Mouse (Mus musculus): ENCODE measurements around the gene Zbed4. TPM values are rescaled to one million over a fixed set of nuclear protein-coding genes. Genes with fewer than 3 reads are reported as not detected.
"Not testable (repeated sequence)": the region's sequence is repeated elsewhere in the genome, so short reads cannot be mapped to it uniquely, and the experiment has no call there.

The Zbed4 gene
- polyA plus RNA-seq, 1 experiment from 2014 or later = 18.9 TPM

- no peak overlapping the region for H3K4me3 ChIP-seq
- no peak overlapping the region for H3K4me2 ChIP-seq
- H3K27ac ChIP-seq (ENCODE audit: poor library complexity, severe bottlenecking) = no peak overlapping the region
- H3K9me3 ChIP-seq (replicated peaks) = no peaks in the 10 kb centered on the region; the same call in 1 of the 2 replicates
- H3K36me3 ChIP-seq = peaks cover 67% of the 10 kb centered on the region
- no peaks in the 10 kb centered on the region for H3K27me3 ChIP-seq (replicated peaks)
- peaks cover 30% of the 10 kb centered on the region for H3K4me1 ChIP-seq (replicated peaks)
- no peak overlapping the region for H3K9ac ChIP-seq
- peak; percentile 49; the same call in 1 of the 2 replicates for ATAC-seq (ENCODE audit: insufficient number of reproducible peaks, low FRiP score)
- 87% methylated on average over 4 of the region's 4 CpGs for WGBS
These were observed 10.1 kb downstream of the Zbed4 start for GRCm38 (mm10) chr15:88761551-88761950.

DNA sequence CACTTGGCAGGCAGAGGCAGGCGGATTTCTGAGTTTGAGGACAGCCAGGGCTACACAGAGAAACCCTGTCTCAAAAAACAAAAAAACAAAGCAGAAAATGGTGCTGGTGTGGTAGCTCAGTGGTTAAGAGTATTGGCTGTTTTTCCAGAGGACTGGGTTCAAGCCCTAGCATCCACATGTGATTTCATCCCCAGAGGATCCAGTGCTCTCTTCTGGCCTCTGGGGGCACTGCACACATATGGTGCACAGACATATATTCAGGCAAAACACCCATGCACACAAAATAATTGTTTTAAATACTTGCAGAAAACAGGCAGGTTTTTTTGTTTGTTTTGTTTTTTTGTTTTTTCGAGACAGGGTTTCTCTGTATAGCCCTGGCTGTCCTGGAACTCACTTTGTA is 14.7 kb downstream of the Zbed4 start:
- H3K27ac ChIP-seq (ENCODE audit: poor library complexity, severe bottlenecking); H3K9ac ChIP-seq; H3K27me3 ChIP-seq (replicated peaks); H3K9me3 ChIP-seq (replicated peaks); ATAC-seq (ENCODE audit: insufficient number of reproducible peaks, low FRiP score); H3K4me2 ChIP-seq; H3K4me3 ChIP-seq; H3K4me1 ChIP-seq (replicated peaks): not testable (repeated sequence)
- WGBS = 96% methylated on average over 2 of the region's 2 CpGs
- H3K36me3 ChIP-seq = peaks cover 53% of the 10 kb centered on the region

DNA sequence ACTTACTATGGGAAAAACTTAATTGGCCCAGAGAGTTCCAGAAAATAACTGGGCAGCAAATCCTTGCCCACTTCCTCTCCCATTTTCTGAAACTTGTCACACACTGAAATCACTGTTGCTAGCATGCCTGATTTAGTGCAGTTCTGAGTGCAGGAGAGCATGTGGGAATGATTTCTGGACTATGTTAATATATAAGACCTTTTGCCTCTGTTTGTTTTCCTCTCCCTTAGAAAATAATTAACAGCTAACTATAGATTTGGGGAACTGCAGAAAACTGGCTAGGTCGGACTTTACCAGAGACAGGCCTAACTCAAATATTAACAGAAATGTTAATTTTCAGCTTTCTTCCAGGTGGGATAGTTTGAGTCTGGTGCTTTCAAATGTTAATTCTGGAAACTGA is 17.1 kb downstream of the Zbed4 start:
- ATAC-seq (ENCODE audit: insufficient number of reproducible peaks, low FRiP score) = no peak
- H3K27ac ChIP-seq (ENCODE audit: poor library complexity, severe bottlenecking) = no peak overlapping the region
- H3K36me3 ChIP-seq = peaks cover 50% of the 10 kb centered on the region
- no peak overlapping the region for H3K9ac ChIP-seq
- no peak overlapping the region for H3K4me2 ChIP-seq
- H3K27me3 ChIP-seq (replicated peaks) = no peaks in the 10 kb centered on the region
- H3K4me3 ChIP-seq = no peak overlapping the region
- H3K9me3 ChIP-seq (replicated peaks) = no peaks in the 10 kb centered on the region; the same call in 1 of the 2 replicates
- WGBS = 88% methylated on average over 1 of the region's 1 CpGs
- H3K4me1 ChIP-seq (replicated peaks) = no peaks in the 10 kb centered on the region

DNA sequence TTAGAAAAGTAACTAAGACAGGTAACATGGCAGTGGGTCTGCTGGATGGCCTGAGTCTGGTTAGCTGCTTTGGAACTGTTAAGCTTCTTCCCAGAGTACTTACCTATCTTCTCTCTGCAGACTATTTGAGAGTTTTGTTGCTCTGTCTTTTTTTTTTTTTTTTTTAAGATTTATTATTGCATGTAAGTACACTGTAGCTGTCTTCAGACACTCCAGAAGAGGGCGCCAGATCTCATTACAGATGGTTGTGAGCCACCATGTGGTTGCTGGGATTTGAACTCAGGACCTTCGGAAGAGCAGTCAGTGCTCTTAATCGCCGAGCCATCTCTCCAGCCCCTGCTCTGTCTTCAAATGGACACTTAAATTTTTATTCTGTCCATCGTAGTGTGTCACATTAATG is 23.2 kb downstream of the Zbed4 start:
- not testable (repeated sequence) for H3K27me3 ChIP-seq (replicated peaks); H3K4me1 ChIP-seq (replicated peaks); ATAC-seq (ENCODE audit: insufficient number of reproducible peaks, low FRiP score); H3K4me2 ChIP-seq; H3K9me3 ChIP-seq (replicated peaks); H3K27ac ChIP-seq (ENCODE audit: poor library complexity, severe bottlenecking); H3K4me3 ChIP-seq; H3K9ac ChIP-seq
- peaks cover 53% of the 10 kb centered on the region for H3K36me3 ChIP-seq
- 89% methylated on average over 5 of the region's 5 CpGs for WGBS

- H3K9me3 ChIP-seq (replicated peaks) = no peaks in the 10 kb centered on the region
These were observed 40.8 kb downstream of the Zbed4 start for GRCm38 (mm10) chr15:88792140-88792850.

GRCm38 (mm10) chr15:88794729-88795128 is 43.3 kb downstream of the Zbed4 start:
- not testable (repeated sequence) for H3K4me3 ChIP-seq; H3K27ac ChIP-seq (ENCODE audit: poor library complexity, severe bottlenecking); H3K9ac ChIP-seq; H3K36me3 ChIP-seq; H3K9me3 ChIP-seq (replicated peaks); H3K27me3 ChIP-seq (replicated peaks); H3K4me1 ChIP-seq (replicated peaks); H3K4me2 ChIP-seq; ATAC-seq (ENCODE audit: insufficient number of reproducible peaks, low FRiP score)
- 85% methylated on average over 5 of the region's 5 CpGs for WGBS

More at GRCm38 (mm10) chr15:88792140-88792850, 40.8 kb downstream of the Zbed4 start:
- Histone ChIP-seq H3K4me3 (no peak overlapping the region), H3K27me3 (replicated peaks) (no peaks in the 10 kb centered on the region), H3K4me2 (no peak overlapping the region), H3K9ac (no peak overlapping the region), H3K27ac (ENCODE audit: poor library complexity, severe bottlenecking) (no peak overlapping the region), H3K36me3 (peaks cover under 1% of the 10 kb centered on the region; the same call in 1 of the 2 replicates), H3K4me1 (replicated peaks) (no peaks in the 10 kb centered on the region)
- WGBS = 78% methylated on average over 4 of the region's 4 CpGs
- no peak for ATAC-seq (ENCODE audit: insufficient number of reproducible peaks, low FRiP score)

GRCm38 (mm10) chr15:88799950-88800371 is 48.5 kb downstream of the Zbed4 start:
- WGBS = 82% methylated on average over 11 of the region's 11 CpGs
- Histone ChIP-seq H3K9me3 (replicated peaks) (no peaks in the 10 kb centered on the region), H3K4me1 (replicated peaks) (no peaks in the 10 kb centered on the region), H3K9ac (no peak overlapping the region), H3K27me3 (replicated peaks) (no peaks in the 10 kb centered on the region), H3K4me2 (no peak overlapping the region), H3K27ac (ENCODE audit: poor library complexity, severe bottlenecking) (no peak overlapping the region), H3K36me3 (peaks cover 16% of the 10 kb centered on the region), H3K4me3 (no peak overlapping the region)
- no peak for ATAC-seq (ENCODE audit: insufficient number of reproducible peaks, low FRiP score)

- no peaks in the 10 kb centered on the region for H3K4me1 ChIP-seq (replicated peaks)
- 86% methylated on average over 6 of the region's 6 CpGs for WGBS
- H3K9ac ChIP-seq = no peak overlapping the region
- ATAC-seq (ENCODE audit: insufficient number of reproducible peaks, low FRiP score) = no peak
- no peak overlapping the region for H3K4me2 ChIP-seq
- no peak overlapping the region for H3K4me3 ChIP-seq
- H3K9me3 ChIP-seq (replicated peaks) = no peaks in the 10 kb centered on the region
- peaks cover 26% of the 10 kb centered on the region for H3K36me3 ChIP-seq
- H3K27me3 ChIP-seq (replicated peaks) = no peaks in the 10 kb centered on the region
- no peak overlapping the region for H3K27ac ChIP-seq (ENCODE audit: poor library complexity, severe bottlenecking)
These were observed 49.5 kb downstream of the Zbed4 start for GRCm38 (mm10) chr15:88800921-88801354.

DNA sequence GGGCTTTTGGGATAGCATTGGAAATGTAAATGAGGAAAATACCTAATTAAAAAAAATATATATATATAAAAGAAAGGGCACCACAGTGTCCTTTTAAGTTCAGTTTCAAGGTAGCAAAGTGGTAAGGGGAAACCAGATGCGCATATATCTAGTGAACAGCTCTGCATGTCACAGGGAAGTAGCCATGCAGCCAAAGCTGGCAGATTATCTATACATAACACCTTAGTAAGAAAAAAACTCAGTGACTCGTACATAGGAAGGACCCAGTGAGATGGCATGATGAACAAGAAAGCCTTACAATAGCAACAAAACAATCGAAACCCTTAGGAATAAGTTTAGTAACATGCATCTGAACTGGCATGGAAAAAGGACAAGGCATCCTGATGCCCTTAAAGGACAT is 50.4 kb downstream of the Zbed4 start:
- Histone ChIP-seq H3K27me3 (replicated peaks) (no peaks in the 10 kb centered on the region), H3K36me3 (peaks cover 35% of the 10 kb centered on the region), H3K9me3 (replicated peaks) (no peaks in the 10 kb centered on the region), H3K4me3 (no peak overlapping the region), H3K27ac (ENCODE audit: poor library complexity, severe bottlenecking) (no peak overlapping the region), H3K9ac (no peak overlapping the region), H3K4me2 (no peak overlapping the region), H3K4me1 (replicated peaks) (no peaks in the 10 kb centered on the region)
- 86% methylated on average over 3 of the region's 3 CpGs for WGBS
- ATAC-seq (ENCODE audit: insufficient number of reproducible peaks, low FRiP score) = no peak

GRCm38 (mm10) chr15:88802348-88802747 is 50.9 kb downstream of the Zbed4 start:
- no peaks in the 10 kb centered on the region for H3K27me3 ChIP-seq (replicated peaks)
- no peaks in the 10 kb centered on the region for H3K4me1 ChIP-seq (replicated peaks)
- H3K36me3 ChIP-seq = peaks cover 40% of the 10 kb centered on the region
- no peak overlapping the region for H3K4me3 ChIP-seq
- 84% methylated on average over 6 of the region's 6 CpGs for WGBS
- H3K27ac ChIP-seq (ENCODE audit: poor library complexity, severe bottlenecking) = no peak overlapping the region
- H3K4me2 ChIP-seq = no peak overlapping the region
- no peak for ATAC-seq (ENCODE audit: insufficient number of reproducible peaks, low FRiP score)
- no peak overlapping the region for H3K9ac ChIP-seq
- H3K9me3 ChIP-seq (replicated peaks) = no peaks in the 10 kb centered on the region

DNA sequence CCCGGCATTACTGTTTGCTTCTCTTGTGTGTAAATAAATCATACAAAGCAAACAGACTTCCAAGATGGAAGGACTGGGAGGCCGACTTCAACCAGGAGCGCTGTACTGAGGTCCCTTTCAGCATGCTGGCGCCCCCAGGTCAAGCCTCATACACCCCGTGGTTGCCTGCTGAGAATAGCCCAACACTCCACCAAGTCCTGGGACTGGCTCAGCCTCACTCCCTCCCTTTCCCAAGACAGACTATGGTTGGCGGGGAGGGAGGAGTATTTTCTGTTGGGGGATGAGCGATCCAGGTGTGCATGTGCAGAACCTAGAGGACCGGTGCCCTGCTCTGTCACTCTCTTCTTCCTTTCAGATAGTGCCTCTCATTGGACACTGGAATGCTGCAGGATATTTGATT is 56.7 kb downstream of the Zbed4 start:
- ATAC-seq (ENCODE audit: insufficient number of reproducible peaks, low FRiP score) = no peak
- H3K9ac ChIP-seq = no peak overlapping the region
- H3K36me3 ChIP-seq = peaks cover 74% of the 10 kb centered on the region
- H3K4me3 ChIP-seq = no peak overlapping the region
- 90% methylated on average over 8 of the region's 8 CpGs for WGBS
- no peaks in the 10 kb centered on the region for H3K4me1 ChIP-seq (replicated peaks)
- no peak overlapping the region for H3K27ac ChIP-seq (ENCODE audit: poor library complexity, severe bottlenecking)
- no peaks in the 10 kb centered on the region for H3K9me3 ChIP-seq (replicated peaks)
- H3K4me2 ChIP-seq = no peak overlapping the region
- H3K27me3 ChIP-seq (replicated peaks) = no peaks in the 10 kb centered on the region

- WGBS = 89% methylated on average over 2 of the region's 2 CpGs
- peaks cover 77% of the 10 kb centered on the region for H3K36me3 ChIP-seq
- no peaks in the 10 kb centered on the region for H3K27me3 ChIP-seq (replicated peaks)
- no peak for ATAC-seq (ENCODE audit: insufficient number of reproducible peaks, low FRiP score)
- H3K4me3 ChIP-seq = no peak overlapping the region
- no peaks in the 10 kb centered on the region for H3K9me3 ChIP-seq (replicated peaks)
- no peak overlapping the region for H3K27ac ChIP-seq (ENCODE audit: poor library complexity, severe bottlenecking)
- H3K4me2 ChIP-seq = no peak overlapping the region
- no peaks in the 10 kb centered on the region for H3K4me1 ChIP-seq (replicated peaks)
- no peak overlapping the region for H3K9ac ChIP-seq
These were observed 58.9 kb downstream of the Zbed4 start for GRCm38 (mm10) chr15:88810369-88810768.
